Mouse (Mus musculus) MEL (cell line): Measurements from ENCODE around the gene Tmed3. TPM values are rescaled to one million over a fixed set of nuclear protein-coding genes. Genes with fewer than 3 reads are reported as not detected.

Source experiments
- DNase-seq: peaks from one replicate; pipeline ENCODE4 v3.0.0; 2011; ENCODE audit warnings: low read depth, low spot score
- H3K27ac ChIP-seq: 2 replicates; pipeline ENCODE4 v1.5.1; 2012; ENCODE audit warnings: low read depth, mild to moderate bottlenecking, control low read depth, low read length, moderate library complexity; ENCODE audit not compliant: control insufficient read depth
- H3K27me3 ChIP-seq, 2 experiments: fragments of 150-350 bp in 1 of 2; sonication (generic) in 1 of 2; 2 replicates each; pipeline ENCODE4 v1.6.1; 2012; ENCODE audit warnings: low read length in 2 of 2, mild to moderate bottlenecking in 2 of 2, improper control_type of control experiment in 1 of 2, moderate library complexity in 1 of 2; ENCODE audit not compliant: insufficient read depth in 2 of 2, control insufficient read depth in 1 of 2
- H3K36me3 ChIP-seq, 2 experiments: 2 replicates each; pipeline ENCODE4 v1.6.1; 2012 to 2014; ENCODE audit warnings: low read length in 2 of 2, improper control_type of control experiment in 1 of 2, inconsistent platforms in 1 of 2, mild to moderate bottlenecking in 1 of 2; ENCODE audit not compliant: insufficient read depth in 2 of 2, control insufficient read depth in 1 of 2
- H3K4me1 ChIP-seq, 2 experiments: fragments of 150-350 bp in 1 of 2; sonication (generic) in 1 of 2; 2 replicates each; pipeline ENCODE4 v1.6.1; 2012; ENCODE audit warnings: low read length in 2 of 2, improper control_type of control experiment in 1 of 2, mild to moderate bottlenecking in 1 of 2; ENCODE audit not compliant: insufficient read depth in 2 of 2, control insufficient read depth in 1 of 2
- H3K4me3 ChIP-seq, 2 experiments: fragments of 150-350 bp in 1 of 2; sonication (generic) in 1 of 2; 2 replicates each; pipeline ENCODE4 v1.5.1; 2012; ENCODE audit warnings: low read depth in 2 of 2, low read length in 2 of 2, mild to moderate bottlenecking in 2 of 2, moderate library complexity in 2 of 2, control low read depth in 1 of 2, improper control_type of control experiment in 1 of 2; ENCODE audit not compliant: control insufficient read depth in 1 of 2, insufficient read depth in 1 of 2
- H3K79me2 ChIP-seq: 2 replicates; pipeline ENCODE4 v1.6.1; 2012; ENCODE audit warnings: mild to moderate bottlenecking, low read length, moderate library complexity; ENCODE audit not compliant: control insufficient read depth, poor library complexity, insufficient read depth
- H3K9ac ChIP-seq: 2 replicates; pipeline ENCODE4 v1.6.1; 2012; ENCODE audit warnings: low read depth, mild to moderate bottlenecking, control low read depth, low read length, moderate library complexity; ENCODE audit not compliant: control insufficient read depth, poor library complexity, severe bottlenecking
- H3K9me3 ChIP-seq: fragments of 150-350 bp; sonication (generic); replicated peaks from 2 replicates; pipeline ENCODE4 v1.6.1; 2012; ENCODE audit warnings: mild to moderate bottlenecking, low read length, improper control_type of control experiment, moderate library complexity; ENCODE audit not compliant: insufficient read depth
- BHLHE40 ChIP-seq: IDR thresholded peaks from 2 replicates; pipeline ENCODE4 v1.6.1; 2012; ENCODE audit warnings: low read depth, mild to moderate bottlenecking, inconsistent platforms, low read length, improper control_type of control experiment, borderline replicate concordance
- CHD2 ChIP-seq: IDR thresholded peaks from 2 replicates; pipeline ENCODE4 v1.6.1; 2011; ENCODE audit warnings: low read length, improper control_type of control experiment
- CTCF ChIP-seq, 3 experiments: IDR thresholded peaks in 2 of 3; conservative IDR thresholded peaks in 1 of 3; 2 replicates each; pipeline ENCODE4 v1.5.1; 2011 to 2012; ENCODE audit warnings: low read length in 3 of 3, low read depth in 2 of 3, mild to moderate bottlenecking in 2 of 3, improper control_type of control experiment in 1 of 3, inconsistent platforms in 1 of 3, mixed read lengths in 1 of 3, moderate library complexity in 1 of 3; ENCODE audit not compliant: control insufficient read depth in 1 of 3, insufficient read depth in 1 of 3, poor library complexity in 1 of 3, severe bottlenecking in 1 of 3
- ELF1 ChIP-seq: IDR thresholded peaks from 2 replicates; pipeline ENCODE4 v1.6.1; 2014; ENCODE audit warnings: low read depth, mild to moderate bottlenecking, inconsistent platforms, low read length, improper control_type of control experiment, moderate library complexity
- GABPA ChIP-seq: IDR thresholded peaks from 2 replicates; pipeline ENCODE4 v1.6.1; 2012; ENCODE audit warnings: low read depth, mild to moderate bottlenecking, inconsistent platforms, low read length, improper control_type of control experiment, moderate library complexity
- GATA1 ChIP-seq: IDR thresholded peaks from 2 replicates; pipeline ENCODE4 v1.6.1; 2011; ENCODE audit warnings: low read depth, low read length, improper control_type of control experiment
- HCFC1 ChIP-seq: IDR thresholded peaks from 2 replicates; pipeline ENCODE4 v1.6.1; 2012; ENCODE audit warnings: low read depth, mild to moderate bottlenecking, inconsistent platforms, low read length, improper control_type of control experiment, moderate library complexity
- MAX ChIP-seq: IDR thresholded peaks from 2 replicates; pipeline ENCODE4 v1.6.1; 2011; ENCODE audit warnings: low read length, improper control_type of control experiment
- MAZ ChIP-seq: IDR thresholded peaks from 2 replicates; pipeline ENCODE4 v1.6.1; 2012; ENCODE audit warnings: low read depth, mild to moderate bottlenecking, inconsistent platforms, low read length, improper control_type of control experiment
- MXI1 ChIP-seq: IDR thresholded peaks from 2 replicates; pipeline ENCODE4 v1.6.1; 2011; ENCODE audit warnings: mild to moderate bottlenecking, low read depth, low read length, improper control_type of control experiment
- NRF1 ChIP-seq: IDR thresholded peaks from 2 replicates; pipeline ENCODE4 v1.6.1; 2014; ENCODE audit warnings: low read depth, mild to moderate bottlenecking, inconsistent platforms, low read length, improper control_type of control experiment, moderate library complexity; ENCODE audit not compliant: poor library complexity, insufficient read depth, severe bottlenecking
- POLR2A ChIP-seq, 2 experiments: IDR thresholded peaks; 2 replicates each; pipeline ENCODE4 v1.6.1; 2011 to 2012; ENCODE audit warnings: low read length in 2 of 2, mild to moderate bottlenecking in 2 of 2, control low read depth in 1 of 2, improper control_type of control experiment in 1 of 2, low read depth in 1 of 2, moderate library complexity in 1 of 2; ENCODE audit not compliant: control insufficient read depth in 1 of 2, insufficient read depth in 1 of 2, poor library complexity in 1 of 2
- POLR2AphosphoS5 ChIP-seq: IDR thresholded peaks from 2 replicates; pipeline ENCODE4 v1.6.1; 2012; ENCODE audit warnings: low read depth, borderline replicate concordance, mild to moderate bottlenecking, inconsistent platforms, low read length, moderate library complexity, mixed read lengths
- RCOR1 ChIP-seq: IDR thresholded peaks from 2 replicates; pipeline ENCODE4 v1.6.1; 2012; ENCODE audit warnings: low read depth, mild to moderate bottlenecking, inconsistent platforms, low read length, improper control_type of control experiment
- SIN3A ChIP-seq: IDR thresholded peaks from 2 replicates; pipeline ENCODE4 v1.6.1; 2012; ENCODE audit warnings: low read length, improper control_type of control experiment, inconsistent platforms
- TAL1 ChIP-seq: IDR thresholded peaks from 2 replicates; pipeline ENCODE4 v1.6.1; 2012; ENCODE audit warnings: mild to moderate bottlenecking, inconsistent platforms, low read length, moderate library complexity, mixed read lengths
- TCF12 ChIP-seq: IDR thresholded peaks from 2 replicates; pipeline ENCODE4 v1.6.1; 2014; ENCODE audit warnings: low read depth, mild to moderate bottlenecking, inconsistent platforms, low read length, improper control_type of control experiment, moderate library complexity
- UBTF ChIP-seq: IDR thresholded peaks from 2 replicates; pipeline ENCODE4 v1.6.1; 2012; ENCODE audit warnings: low read depth, mild to moderate bottlenecking, inconsistent platforms, low read length, improper control_type of control experiment, moderate library complexity, borderline replicate concordance; ENCODE audit not compliant: insufficient read depth
- USF2 ChIP-seq, 2 experiments: IDR thresholded peaks; 2 replicates each; pipeline ENCODE4 v1.6.1; 2011 to 2012; ENCODE audit warnings: improper control_type of control experiment in 2 of 2, low read length in 2 of 2, borderline replicate concordance in 1 of 2, inconsistent platforms in 1 of 2, low read depth in 1 of 2, mild to moderate bottlenecking in 1 of 2; ENCODE audit not compliant: insufficient read depth in 1 of 2
- ZKSCAN1 ChIP-seq: IDR thresholded peaks from 2 replicates; pipeline ENCODE4 v1.6.1; 2012; ENCODE audit warnings: low read depth, mild to moderate bottlenecking, inconsistent platforms, low read length, improper control_type of control experiment, moderate library complexity
- ZNF384 ChIP-seq: IDR thresholded peaks from 2 replicates; pipeline ENCODE4 v1.6.1; 2012; ENCODE audit warnings: low read depth, mild to moderate bottlenecking, inconsistent platforms, low read length, improper control_type of control experiment
- polyA plus RNA-seq, 2 experiments: library from polyadenylated mRNA; stranded (reverse) in 1 of 2; unstranded in 1 of 2; fragments of >175 nt in 1 of 2; fragments of >200 nt in 1 of 2; gene quantifications; 2 replicates each; pipeline versions ENCODE4 v1.2.1 to v1.2.4; 2012; ENCODE audit warnings: low replicate concordance in 2 of 2, low read depth in 1 of 2; ENCODE audit not compliant: insufficient read length in 2 of 2, insufficient read depth in 1 of 2, missing spikeins in 1 of 2
- total RNA-seq: library from RNA; depleted of rRNA; stranded (reverse); fragments of 300-350 nt; gene quantifications from 2 replicates; pipeline ENCODE4 v1.2.3, GENCODE M21; 2012

Tmed3 gene
- total and polyA plus RNA-seq, 3 experiments, result 76.7 to 102 TPM; not detected in 1

GRCm38 (mm10) chr9:89704265-89705196 is at the start of gene Tmed3 (continued):
- TF ChIP-seq MAZ (no peak; the same call in 1 of the 2 replicates), GATA1 (no peak), UBTF (no peak), CHD2 (no peak), TAL1 (no peak)

GRCm38 (mm10) chr9:89740041-89740440 is 35.2 kb upstream of the Tmed3 start:
- Histone ChIP-seq H3K4me3 (no peak overlapping the region), H3K9me3 (no peaks in the 10 kb centered on the region), H3K36me3 (no peaks in the 10 kb centered on the region), H3K4me1 (no peaks in the 10 kb centered on the region), H3K27me3 (no peaks in the 10 kb centered on the region), H3K27ac (no peak overlapping the region), H3K9ac (no peak overlapping the region), H3K79me2 (no peaks in the 10 kb centered on the region)
- DNase-seq, result no peak
- no peak for TF ChIP-seq SIN3A
- no peak for TF ChIP-seq RCOR1
- no peak for TF ChIP-seq USF2 (IDR thresholded peaks at IDR 0.05; ENCODE audit: borderline replicate concordance in 1 of 2, insufficient read depth in 1 of 2, low read depth in 1 of 2, low read length in 2 of 2)
- TF ChIP-seq POLR2A (IDR thresholded peaks at IDR 0.05; ENCODE audit: control insufficient read depth in 1 of 2, insufficient read depth in 1 of 2, low read depth in 1 of 2, low read length in 2 of 2, poor library complexity in 1 of 2), result no peak
- TF ChIP-seq MAX, result no peak
- TF ChIP-seq BHLHE40, result no peak
- no peak for TF ChIP-seq TCF12
- TF ChIP-seq ELF1, result no peak
- TF ChIP-seq TAL1, result no peak
- no peak for TF ChIP-seq NRF1
- no peak for TF ChIP-seq MAZ
- no peak for TF ChIP-seq ZKSCAN1
- TF ChIP-seq MXI1, result no peak
- TF ChIP-seq HCFC1, result no peak
- no peak for TF ChIP-seq CTCF (IDR thresholded peaks at IDR 0.05 in 2 of 3, conservative IDR thresholded peaks at IDR 0.05 in 1 of 3; ENCODE audit: control insufficient read depth in 1 of 3, insufficient read depth in 1 of 3, low read depth in 2 of 3, low read length in 3 of 3, poor library complexity in 1 of 3, severe bottlenecking in 1 of 3)
- no peak for TF ChIP-seq GABPA
- TF ChIP-seq UBTF, result no peak
- TF ChIP-seq POLR2AphosphoS5, result no peak
- no peak for TF ChIP-seq ZNF384
